Mouse (Mus musculus): ENCODE measurements around the gene Syt12.

DNA sequence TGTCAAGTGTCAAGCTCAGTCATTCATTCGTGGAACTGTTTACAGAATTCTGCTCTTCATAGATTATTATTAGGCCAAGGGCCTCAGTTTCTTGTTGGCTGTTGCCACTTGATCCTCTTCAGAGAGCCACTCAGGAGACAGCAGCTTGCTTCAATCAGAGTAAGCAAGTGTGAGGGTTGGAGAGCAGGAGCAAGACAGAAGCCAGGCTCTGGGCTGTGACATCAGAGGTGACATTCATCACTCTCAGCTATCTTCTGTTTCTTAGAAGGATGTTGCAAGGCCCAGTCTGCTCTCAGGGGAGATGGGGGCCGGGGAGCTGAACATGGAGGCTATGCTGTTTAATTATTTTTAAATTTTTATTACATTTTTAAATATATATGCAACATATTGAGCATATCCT lies 25.5 kb upstream of the Syt12 start:
- no peak for TF ChIP-seq CTCF (IDR thresholded peaks at IDR 0.05; ENCODE audit: insufficient read depth, low read length)
- TF ChIP-seq POLR2A (IDR thresholded peaks at IDR 0.05; ENCODE audit: borderline replicate concordance, extremely low read depth, low read depth, low read length), result no peak
